Mouse (Mus musculus) adrenal gland (tissue): ENCODE results near the gene Sparcl1.

Experiments
- intact Hi-C: fragments of 180-260 bp; cut with DNase I; formaldehyde crosslinking; loops from one replicate; pipeline ENCODE4 v1.15.1; 2025
- microRNA-seq, 2 experiments: library from miRNA; unstranded; fragments of <30 nt; microRNA quantifications; one replicate each; pipeline ENCODE4; 2019

The Sparcl1 gene

GRCm38 (mm10) chr5:104035066-104035465, 78.5 kb downstream of the Sparcl1 start:
- intact Hi-C loops: no loop called here

DNA sequence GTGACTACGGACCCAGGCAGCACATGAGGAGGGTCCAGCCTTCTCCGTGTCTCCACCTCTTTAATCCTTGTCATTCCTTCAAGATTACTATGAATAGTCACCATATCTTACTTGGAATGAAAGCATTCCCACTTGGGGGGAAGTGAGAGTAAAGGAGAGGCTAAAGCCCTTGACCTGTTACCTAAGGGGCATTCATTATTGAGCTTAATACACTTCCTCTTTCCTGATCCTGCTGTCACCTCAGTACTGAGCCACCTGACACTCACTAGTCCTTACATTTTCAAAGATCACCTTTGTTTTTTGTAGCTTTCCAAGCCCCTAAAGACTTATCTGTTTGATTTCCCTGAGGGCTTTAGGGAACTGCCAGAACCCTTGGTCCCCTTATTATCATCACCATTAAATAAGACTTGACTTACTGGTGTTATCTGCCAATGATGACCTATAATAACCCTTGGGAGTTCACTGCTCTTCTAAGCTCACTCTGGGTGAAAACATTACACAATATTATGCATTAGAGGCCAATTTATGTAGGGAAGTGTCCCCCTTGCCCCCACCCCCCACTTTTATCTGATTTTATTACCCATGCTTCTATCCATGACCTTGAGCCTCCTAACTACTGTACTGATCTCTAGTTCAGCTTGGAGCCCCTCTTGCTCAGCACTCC, 81.0 kb downstream of the Sparcl1 start:
- intact Hi-C loops: no loop called here

Small RNAs within 50 kb of the gene (microRNA-seq; reads per million reads assigned to microRNA genes)
- 0.46 to 0.74 reads per million in 2 experiments for gene Mir5619
